Mouse (Mus musculus): ENCODE results near the gene Arhgap6. TPM values are rescaled to one million over a fixed set of nuclear protein-coding genes. Genes with fewer than 3 reads are reported as not detected.

Gene Arhgap6
- polyA plus RNA-seq, 1 experiment: 2.5 TPM

- DNase-seq: no peak
- H3K27me3 ChIP-seq (ENCODE audit: control insufficient read depth, insufficient read depth, low read length): no peaks in the 10 kb centered on the region
- no peak for TF ChIP-seq POLR2A (IDR thresholded peaks at IDR 0.05; ENCODE audit: borderline replicate concordance, insufficient read depth, low read length)
- no peak for TF ChIP-seq CTCF (IDR thresholded peaks at IDR 0.05; ENCODE audit: borderline replicate concordance, insufficient read depth, low read depth, low read length)
- WGBS: 76% methylated on average over 3 of the region's 3 CpGs
- no peak overlapping the region for H3K27ac ChIP-seq (ENCODE audit: insufficient read depth, low read length)
- no peak overlapping the region for H3K4me3 ChIP-seq (replicated peaks; ENCODE audit: insufficient read depth, low read depth, low read length)
- no peaks in the 10 kb centered on the region for H3K4me1 ChIP-seq (ENCODE audit: control insufficient read depth, insufficient read depth, low read length)
Measured at GRCm38 (mm10) chrX:169123773-169124151, 328.9 kb downstream of the Arhgap6 start.

- no peak overlapping the region for H3K27ac ChIP-seq (ENCODE audit: insufficient read depth, low read length)
- TF ChIP-seq CTCF (IDR thresholded peaks at IDR 0.05; ENCODE audit: borderline replicate concordance, insufficient read depth, low read depth, low read length) (no peak), POLR2A (IDR thresholded peaks at IDR 0.05; ENCODE audit: borderline replicate concordance, insufficient read depth, low read length) (no peak)
- no peak for DNase-seq
Measured at GRCm38 (mm10) chrX:169139758-169140157, 344.9 kb downstream of the Arhgap6 start.

DNA sequence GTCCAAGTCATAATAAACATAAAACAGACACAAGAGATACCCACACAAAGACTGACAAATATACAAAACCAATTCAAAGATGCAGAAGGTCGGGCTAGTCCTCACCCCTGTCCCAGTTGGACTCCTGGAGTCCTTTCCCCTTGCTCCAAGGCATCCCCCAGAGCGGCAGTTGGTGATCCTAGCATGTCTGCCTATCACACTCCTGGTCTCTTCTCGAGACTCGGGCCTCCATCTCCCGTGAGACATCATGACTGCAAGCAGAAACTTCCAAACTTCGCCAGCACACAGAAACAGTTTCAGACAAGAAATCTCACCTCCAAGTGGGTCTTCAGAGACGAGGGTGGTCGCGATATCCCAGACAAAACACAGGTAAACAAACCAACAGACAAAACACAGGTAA, 345.6 kb downstream of the Arhgap6 start:
- no peak overlapping the region for H3K4me3 ChIP-seq (replicated peaks; ENCODE audit: insufficient read depth, low read depth, low read length)
- no peak overlapping the region for H3K27ac ChIP-seq (ENCODE audit: insufficient read depth, low read length)
- WGBS: 83% methylated on average over 9 of the region's 9 CpGs
- no peaks in the 10 kb centered on the region for H3K27me3 ChIP-seq (ENCODE audit: control insufficient read depth, insufficient read depth, low read length)
- no peaks in the 10 kb centered on the region for H3K4me1 ChIP-seq (ENCODE audit: control insufficient read depth, insufficient read depth, low read length)
- TF ChIP-seq POLR2A (IDR thresholded peaks at IDR 0.05; ENCODE audit: borderline replicate concordance, insufficient read depth, low read length): no peak
- TF ChIP-seq CTCF (IDR thresholded peaks at IDR 0.05; ENCODE audit: borderline replicate concordance, insufficient read depth, low read depth, low read length): no peak
- DNase-seq: no peak

More at GRCm38 (mm10) chrX:169139758-169140157, 344.9 kb downstream of the Arhgap6 start:
- H3K27me3 ChIP-seq (ENCODE audit: control insufficient read depth, insufficient read depth, low read length): no peaks in the 10 kb centered on the region
- H3K4me3 ChIP-seq (replicated peaks; ENCODE audit: insufficient read depth, low read depth, low read length): no peak overlapping the region
- WGBS: 83% methylated on average over 7 of the region's 7 CpGs
- H3K4me1 ChIP-seq (ENCODE audit: control insufficient read depth, insufficient read depth, low read length): no peaks in the 10 kb centered on the region

- no peaks in the 10 kb centered on the region for H3K4me1 ChIP-seq (ENCODE audit: control insufficient read depth, insufficient read depth, low read length)
- no peak overlapping the region for H3K4me3 ChIP-seq (replicated peaks; ENCODE audit: insufficient read depth, low read depth, low read length)
- DNase-seq: no peak
- H3K27ac ChIP-seq (ENCODE audit: insufficient read depth, low read length): no peak overlapping the region
- no peaks in the 10 kb centered on the region for H3K27me3 ChIP-seq (ENCODE audit: control insufficient read depth, insufficient read depth, low read length)
- TF ChIP-seq POLR2A (IDR thresholded peaks at IDR 0.05; ENCODE audit: borderline replicate concordance, insufficient read depth, low read length) (no peak), CTCF (IDR thresholded peaks at IDR 0.05; ENCODE audit: borderline replicate concordance, insufficient read depth, low read depth, low read length) (no peak)
Measured at GRCm38 (mm10) chrX:169153805-169154204, 358.9 kb downstream of the Arhgap6 start.

DNA sequence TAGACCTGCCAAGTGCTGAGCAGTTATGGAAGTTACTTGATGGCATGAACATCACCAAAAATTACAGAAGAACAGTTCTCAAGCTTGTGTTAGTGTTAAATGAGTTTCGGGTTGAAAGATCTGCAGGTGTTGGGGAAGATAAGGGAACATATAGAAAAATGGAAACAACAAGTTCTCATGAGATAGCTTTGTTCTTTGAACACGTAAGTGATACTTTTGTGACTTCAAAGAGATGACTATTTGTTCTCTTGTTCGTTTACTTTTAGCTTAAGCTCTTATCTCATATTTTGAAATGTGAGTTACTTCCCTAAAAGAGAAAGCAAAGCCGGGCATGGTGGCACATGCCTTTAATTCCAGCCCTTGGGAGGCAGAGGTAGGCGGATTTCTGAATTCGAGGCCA, 363.5 kb downstream of the Arhgap6 start:
- TF ChIP-seq CTCF (IDR thresholded peaks at IDR 0.05; ENCODE audit: borderline replicate concordance, insufficient read depth, low read depth, low read length) (no peak), POLR2A (IDR thresholded peaks at IDR 0.05; ENCODE audit: borderline replicate concordance, insufficient read depth, low read length) (no peak)
- no peaks in the 10 kb centered on the region for H3K4me1 ChIP-seq (ENCODE audit: control insufficient read depth, insufficient read depth, low read length)
- H3K4me3 ChIP-seq (replicated peaks; ENCODE audit: insufficient read depth, low read depth, low read length): no peak overlapping the region
- 80% methylated on average over 6 of the region's 6 CpGs for WGBS
- DNase-seq: no peak
- H3K27ac ChIP-seq (ENCODE audit: insufficient read depth, low read length): no peak overlapping the region
- no peaks in the 10 kb centered on the region for H3K27me3 ChIP-seq (ENCODE audit: control insufficient read depth, insufficient read depth, low read length)

DNA sequence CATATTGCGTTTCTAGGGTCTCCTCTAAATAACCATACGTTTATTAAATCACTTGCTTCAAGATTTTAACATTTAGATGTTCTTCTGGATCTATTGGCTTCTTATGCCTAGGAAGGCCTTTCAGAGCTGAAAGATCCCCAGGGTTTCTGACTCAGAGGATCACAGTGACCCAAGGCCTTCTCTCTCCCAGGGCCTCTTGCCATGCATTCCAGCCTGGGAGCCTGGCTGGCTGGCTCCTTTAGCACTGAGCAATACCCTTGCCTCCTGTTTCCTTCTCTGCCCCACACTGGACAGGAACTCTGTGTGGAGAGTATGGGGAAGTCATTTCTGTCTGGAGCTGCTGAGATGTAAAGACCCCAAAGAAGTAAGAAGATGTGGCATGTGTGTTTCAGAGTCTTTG, 376.1 kb downstream of the Arhgap6 start:
- no peaks in the 10 kb centered on the region for H3K27me3 ChIP-seq (ENCODE audit: control insufficient read depth, insufficient read depth, low read length)
- H3K4me3 ChIP-seq (replicated peaks; ENCODE audit: insufficient read depth, low read depth, low read length): no peak overlapping the region
- H3K27ac ChIP-seq (ENCODE audit: insufficient read depth, low read length): no peak overlapping the region
- H3K4me1 ChIP-seq (ENCODE audit: control insufficient read depth, insufficient read depth, low read length): no peaks in the 10 kb centered on the region
- TF ChIP-seq POLR2A (IDR thresholded peaks at IDR 0.05; ENCODE audit: borderline replicate concordance, insufficient read depth, low read length): no peak
- WGBS: 81% methylated on average over 2 of the region's 2 CpGs
- no peak for DNase-seq

DNA sequence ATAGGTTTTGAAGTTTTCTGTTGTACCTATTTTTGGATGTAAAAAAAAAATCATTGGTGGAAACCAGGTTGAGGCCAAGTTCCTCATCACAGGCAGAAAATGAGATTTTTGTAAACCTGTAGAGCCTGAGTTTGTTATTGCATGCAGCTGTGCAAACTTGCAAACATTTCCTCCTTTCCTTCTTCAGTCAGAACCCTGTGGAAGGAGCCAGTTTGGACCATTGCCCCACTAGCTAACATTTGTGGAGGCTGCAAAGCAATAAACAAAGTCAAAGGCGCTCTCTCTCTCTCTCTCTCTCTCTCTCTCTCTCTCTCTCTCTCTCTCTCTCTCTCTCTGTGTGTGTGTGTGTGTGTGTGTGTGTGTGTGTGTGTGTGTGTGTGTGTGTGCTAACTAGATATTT, 378.9 kb downstream of the Arhgap6 start:
- Histone ChIP-seq H3K4me3 (replicated peaks; ENCODE audit: insufficient read depth, low read depth, low read length) (no peak overlapping the region), H3K4me1 (ENCODE audit: control insufficient read depth, insufficient read depth, low read length) (no peaks in the 10 kb centered on the region), H3K27ac (ENCODE audit: insufficient read depth, low read length) (no peak overlapping the region), H3K27me3 (ENCODE audit: control insufficient read depth, insufficient read depth, low read length) (no peaks in the 10 kb centered on the region)
- WGBS: 64% methylated on average over 1 of the region's 1 CpGs
- no peak for DNase-seq
- TF ChIP-seq POLR2A (IDR thresholded peaks at IDR 0.05; ENCODE audit: borderline replicate concordance, insufficient read depth, low read length) (no peak), CTCF (IDR thresholded peaks at IDR 0.05; ENCODE audit: borderline replicate concordance, insufficient read depth, low read depth, low read length) (no peak)

DNA sequence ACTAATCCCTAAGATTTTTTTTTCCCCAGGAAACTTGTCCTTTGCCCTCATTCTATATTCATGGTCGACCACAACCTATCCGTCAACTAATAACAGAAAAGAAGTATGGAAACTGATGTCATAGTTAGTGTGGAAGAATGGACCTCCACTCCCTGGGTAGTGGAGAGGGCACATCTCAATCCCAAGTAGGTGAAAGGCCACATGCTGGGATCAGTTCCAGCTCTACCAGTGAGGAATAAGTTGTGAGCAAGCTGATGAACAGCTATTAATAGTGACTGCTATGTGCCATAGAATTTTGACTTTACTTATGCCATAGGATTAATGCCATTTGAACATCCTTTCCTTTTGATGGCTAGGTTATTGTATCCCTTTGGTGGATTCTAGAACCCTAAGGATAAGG, 383.7 kb downstream of the Arhgap6 start:
- no peak for TF ChIP-seq CTCF (IDR thresholded peaks at IDR 0.05; ENCODE audit: borderline replicate concordance, insufficient read depth, low read depth, low read length)
- TF ChIP-seq POLR2A (IDR thresholded peaks at IDR 0.05; ENCODE audit: borderline replicate concordance, insufficient read depth, low read length): no peak
- WGBS: 45% methylated on average over 2 of the region's 2 CpGs
- Histone ChIP-seq H3K4me1 (ENCODE audit: control insufficient read depth, insufficient read depth, low read length) (no peaks in the 10 kb centered on the region), H3K27ac (ENCODE audit: insufficient read depth, low read length) (no peak overlapping the region), H3K27me3 (ENCODE audit: control insufficient read depth, insufficient read depth, low read length) (no peaks in the 10 kb centered on the region), H3K4me3 (replicated peaks; ENCODE audit: insufficient read depth, low read depth, low read length) (no peak overlapping the region)
- DNase-seq: no peak
